Mouse (Mus musculus): ENCODE results near the gene Txndc12. TPM values are rescaled to one million over a fixed set of nuclear protein-coding genes. Genes with fewer than 3 reads are reported as not detected.

Txndc12 gene
- total and polyA plus RNA-seq, 3 experiments: 45.5 to 62.3 (median 52.7) TPM

DNA sequence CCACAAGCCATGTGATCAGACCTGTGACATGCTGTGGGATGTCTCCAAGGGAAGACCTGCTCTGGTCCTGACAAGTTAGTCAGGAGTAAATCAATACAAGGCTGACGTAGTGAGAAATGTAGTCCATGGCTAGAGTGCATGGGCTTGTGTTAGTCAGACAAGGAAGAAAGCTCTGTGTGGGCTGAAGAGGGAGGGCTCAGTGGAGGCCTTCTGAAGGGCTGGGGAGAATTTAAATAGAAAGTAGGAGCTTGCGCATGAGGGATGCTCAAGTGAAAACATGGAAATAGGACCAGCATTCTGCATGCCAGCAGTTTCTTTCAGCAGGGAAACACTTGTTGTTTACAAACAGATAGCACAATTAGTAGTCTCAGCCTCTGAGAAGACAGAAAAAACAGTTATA, 30.9 kb upstream of the Txndc12 start:
- H3K4me2 ChIP-seq (ENCODE audit: insufficient read depth, low read depth, poor library complexity, severe bottlenecking): no peak overlapping the region
- no peaks in the 10 kb centered on the region for H3K9me3 ChIP-seq (replicated peaks; ENCODE audit: low read length)
- H3K9ac ChIP-seq (ENCODE audit: insufficient read depth, low read depth): no peak overlapping the region
- dilution Hi-C loops (cut with MboI; ENCODE audit: extremely low pct_ligation_motif_present, extremely low pct_unique_long_range_greater_than_20kb, low sequenced_read_pairs): no loop called here
- H3K4me3 ChIP-seq (replicated peaks in 1 of 3; ENCODE audit: low read depth in 2 of 3, low read length in 2 of 3, poor library complexity in 1 of 3): no peak overlapping the region
- in situ Hi-C loops (cut with MboI; ENCODE audit: low pct_ligation_motif_present, low pct_unique_long_range_greater_than_20kb, low sequenced_read_pairs): no loop called here
- peaks cover 2% of the 10 kb centered on the region for H3K27me3 ChIP-seq (replicated peaks)
- no peaks in the 10 kb centered on the region for H3K79me2 ChIP-seq (replicated peaks; ENCODE audit: control insufficient read depth, extremely low read depth, insufficient read depth, poor library complexity, severe bottlenecking)
- no peak overlapping the region for H3K27ac ChIP-seq (ENCODE audit: insufficient read depth, low read depth)
- H3K4me1 ChIP-seq (ENCODE audit: control insufficient read depth in 1 of 2, insufficient read depth in 2 of 2): no peaks in the 10 kb centered on the region
- no peak for DNase-seq (ENCODE audit: extremely low read depth)
- TF ChIP-seq CTCF (conservative IDR thresholded peaks at IDR 0.05 in 1 of 2, IDR thresholded peaks at IDR 0.05 in 1 of 2; ENCODE audit: low read depth in 2 of 2, low read length in 2 of 2): no peak
- no peak for TF ChIP-seq SMC3 (IDR thresholded peaks at IDR 0.05; ENCODE audit: low read depth, low read length)
- no peak for TF ChIP-seq NELFE (IDR thresholded peaks at IDR 0.05; ENCODE audit: low read depth, low read length)
- no peak for TF ChIP-seq MXI1 (IDR thresholded peaks at IDR 0.05; ENCODE audit: low read depth, low read length)
- TF ChIP-seq MYC (IDR thresholded peaks at IDR 0.05; ENCODE audit: low read depth, low read length): no peak
- no peak for TF ChIP-seq SIN3A (IDR thresholded peaks at IDR 0.05; ENCODE audit: low read length)
- no peak for TF ChIP-seq E2F4 (IDR thresholded peaks at IDR 0.05; ENCODE audit: insufficient replicate concordance, low read depth, low read length)
- no peak for TF ChIP-seq USF2 (conservative IDR thresholded peaks at IDR 0.05; ENCODE audit: low read depth, low read length)
- no peak for TF ChIP-seq EP300 (IDR thresholded peaks at IDR 0.05; ENCODE audit: low read length)
- TF ChIP-seq BHLHE40 (IDR thresholded peaks at IDR 0.05; ENCODE audit: low read depth, low read length): no peak
- TF ChIP-seq KAT2A (IDR thresholded peaks at IDR 0.05; ENCODE audit: insufficient replicate concordance, low read length): no peak
- no peak for TF ChIP-seq ZKSCAN1 (IDR thresholded peaks at IDR 0.05; ENCODE audit: borderline replicate concordance, low read depth, low read length)
- TF ChIP-seq MAX (IDR thresholded peaks at IDR 0.05; ENCODE audit: low read length): no peak
- TF ChIP-seq NRF1 (IDR thresholded peaks at IDR 0.05; ENCODE audit: low read depth, low read length): no peak
- no peaks in the 10 kb centered on the region for H3K36me3 ChIP-seq (replicated peaks in 1 of 2; ENCODE audit: control insufficient read depth in 1 of 2, insufficient read depth in 1 of 2, low read length in 1 of 2)

DNA sequence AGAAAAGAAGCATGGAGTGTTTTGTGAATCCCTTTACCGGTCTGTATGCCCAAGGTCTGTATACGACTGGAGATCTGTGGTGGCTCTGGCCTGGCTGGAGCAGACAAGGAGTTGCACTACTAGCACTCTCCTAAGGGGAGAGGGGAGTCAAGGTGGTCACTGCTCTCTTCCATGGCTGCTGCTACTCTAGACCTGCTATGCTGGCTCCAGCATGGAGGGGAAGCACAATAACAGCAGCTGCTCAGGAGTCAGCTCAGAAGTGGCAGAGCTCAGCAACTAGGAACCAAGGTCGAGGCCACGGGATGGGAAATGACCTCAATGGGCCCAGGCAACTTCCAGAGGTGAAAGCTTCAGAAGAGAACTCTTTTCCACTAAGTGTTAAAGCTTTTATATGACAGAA, 23.3 kb upstream of the Txndc12 start:
- Histone ChIP-seq H3K9me3 (replicated peaks; ENCODE audit: low read length) (no peaks in the 10 kb centered on the region), H3K27me3 (replicated peaks) (no peaks in the 10 kb centered on the region), H3K27ac (ENCODE audit: insufficient read depth, low read depth) (no peak overlapping the region), H3K79me2 (replicated peaks; ENCODE audit: control insufficient read depth, extremely low read depth, insufficient read depth, poor library complexity, severe bottlenecking) (no peaks in the 10 kb centered on the region), H3K36me3 (replicated peaks in 1 of 2; ENCODE audit: control insufficient read depth in 1 of 2, insufficient read depth in 1 of 2, low read length in 1 of 2) (peaks cover 3 to 5% of the 10 kb centered on the region in 2 experiments), H3K9ac (ENCODE audit: insufficient read depth, low read depth) (no peak overlapping the region), H3K4me3 (replicated peaks in 1 of 3; ENCODE audit: low read depth in 2 of 3, low read length in 2 of 3, poor library complexity in 1 of 3) (no peak overlapping the region), H3K4me2 (ENCODE audit: insufficient read depth, low read depth, poor library complexity, severe bottlenecking) (no peak overlapping the region), H3K4me1 (ENCODE audit: control insufficient read depth in 1 of 2, insufficient read depth in 2 of 2) (no peaks in the 10 kb centered on the region)
- dilution Hi-C loops (cut with MboI; ENCODE audit: extremely low pct_ligation_motif_present, extremely low pct_unique_long_range_greater_than_20kb, low sequenced_read_pairs) (no loop called here), in situ Hi-C loops (cut with MboI; ENCODE audit: low pct_ligation_motif_present, low pct_unique_long_range_greater_than_20kb, low sequenced_read_pairs) (no loop called here)
- TF ChIP-seq NRF1 (IDR thresholded peaks at IDR 0.05; ENCODE audit: low read depth, low read length) (no peak), GABPA (IDR thresholded peaks at IDR 0.05; ENCODE audit: insufficient replicate concordance, low read depth, low read length) (no peak), MAX (IDR thresholded peaks at IDR 0.05; ENCODE audit: low read length) (no peak), MAFK (IDR thresholded peaks at IDR 0.05; ENCODE audit: insufficient replicate concordance, low read length) (no peak), USF2 (conservative IDR thresholded peaks at IDR 0.05; ENCODE audit: low read depth, low read length) (no peak), CTCF (conservative IDR thresholded peaks at IDR 0.05 in 1 of 2, IDR thresholded peaks at IDR 0.05 in 1 of 2; ENCODE audit: low read depth in 2 of 2, low read length in 2 of 2) (no peak), ZC3H11A (IDR thresholded peaks at IDR 0.05; ENCODE audit: low read depth, low read length) (no peak), HCFC1 (IDR thresholded peaks at IDR 0.05; ENCODE audit: low read depth, low read length) (no peak)
- DNase-seq (ENCODE audit: extremely low read depth): no peak

All from CH12.LX (cell line).